Mouse (Mus musculus): ENCODE data around the gene Vmn1r46. TPM values are rescaled to one million over a fixed set of nuclear protein-coding genes. Genes with fewer than 3 reads are reported as not detected.
"Not testable (repeated sequence)": the region's sequence is repeated elsewhere in the genome, so short reads cannot be mapped to it uniquely, and the experiment has no call there.

Vmn1r46 gene
- not detected in 2 replicates for polyA plus RNA-seq (2012; ENCODE audit: insufficient read depth, low replicate concordance)

- no peak for TF ChIP-seq GATA1 (IDR thresholded peaks at IDR 0.05; ENCODE audit: borderline replicate concordance, low read length)
- no peak for TF ChIP-seq FLI1 (IDR thresholded peaks at IDR 0.05; ENCODE audit: low read length)
- Histone ChIP-seq H3K4me3 (replicated peaks) (no peak within 1 kb of the TSS), H3K27me3 (replicated peaks) (no peaks in the 10 kb centered on the region), H3K4me1 (no peaks in the 10 kb centered on the region), H3K36me3 (replicated peaks; ENCODE audit: low read length) (no peaks in the 10 kb centered on the region), H3K9me3 (peaks cover 7% of the 10 kb centered on the region; the same call in 1 of the 2 replicates)
These were observed at the start of gene Vmn1r46 for GRCm38 (mm10) chr6:89969013-89969412. Gene Vmn1r46, plus strand, starts transcription at chr6:89969313.

DNA sequence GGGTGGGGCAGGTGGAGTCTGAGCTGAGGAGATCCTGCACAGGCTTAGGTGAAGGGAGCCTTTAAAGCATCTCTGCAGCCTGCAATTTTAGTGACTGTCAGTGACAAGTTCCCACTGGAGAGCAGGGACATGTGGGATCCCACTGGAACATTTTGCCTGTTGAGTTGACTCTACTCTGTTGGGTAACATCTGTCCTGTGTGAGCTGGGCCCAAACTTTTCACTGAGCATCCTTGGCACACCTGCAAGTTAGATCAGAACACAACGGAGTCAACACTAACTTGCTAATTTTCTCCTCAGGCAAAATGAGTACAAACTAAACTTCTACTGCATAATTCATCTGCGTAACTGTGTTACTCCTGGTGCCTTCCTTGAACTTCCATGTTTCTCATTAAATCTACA is 28.6 kb upstream of the Vmn1r46 start, which contains the start of gene Vmn1r45:
Gene Vmn1r45, minus strand, starts transcription at position 101 of the 400 bp plus-strand sequence.
- not testable (repeated sequence) for H3K36me3 ChIP-seq (replicated peaks; ENCODE audit: low read length); H3K4me1 ChIP-seq; H3K4me3 ChIP-seq (replicated peaks); H3K27me3 ChIP-seq (replicated peaks); H3K9me3 ChIP-seq

DNA sequence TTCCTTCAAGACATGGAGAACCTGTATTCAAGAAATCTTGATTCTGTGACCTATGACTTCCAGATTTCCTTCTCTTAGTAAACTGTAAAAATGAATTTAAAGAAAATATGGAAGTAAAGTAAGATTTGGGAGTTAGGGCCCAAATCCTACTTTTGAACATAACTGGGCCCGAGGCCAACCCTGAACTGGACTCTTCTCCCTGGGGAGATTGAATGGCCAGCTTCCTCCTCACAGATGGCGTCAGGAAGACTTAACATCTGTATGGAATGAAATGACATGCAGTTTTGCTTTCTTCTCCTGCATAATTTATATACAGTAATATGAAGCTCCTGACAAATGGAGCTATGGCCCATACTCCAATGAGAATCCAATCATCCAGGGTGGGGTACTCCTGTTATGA is 28.2 kb upstream of the Vmn1r46 start:
- Histone ChIP-seq H3K36me3 (replicated peaks; ENCODE audit: low read length) (no peaks in the 10 kb centered on the region), H3K9me3 (no peaks in the 10 kb centered on the region), H3K4me3 (replicated peaks) (no peak overlapping the region), H3K27me3 (replicated peaks) (no peaks in the 10 kb centered on the region), H3K4me1 (no peaks in the 10 kb centered on the region)
- no peak for TF ChIP-seq FLI1 (IDR thresholded peaks at IDR 0.05; ENCODE audit: low read length)
- no peak for TF ChIP-seq GATA1 (IDR thresholded peaks at IDR 0.05; ENCODE audit: borderline replicate concordance, low read length)

DNA sequence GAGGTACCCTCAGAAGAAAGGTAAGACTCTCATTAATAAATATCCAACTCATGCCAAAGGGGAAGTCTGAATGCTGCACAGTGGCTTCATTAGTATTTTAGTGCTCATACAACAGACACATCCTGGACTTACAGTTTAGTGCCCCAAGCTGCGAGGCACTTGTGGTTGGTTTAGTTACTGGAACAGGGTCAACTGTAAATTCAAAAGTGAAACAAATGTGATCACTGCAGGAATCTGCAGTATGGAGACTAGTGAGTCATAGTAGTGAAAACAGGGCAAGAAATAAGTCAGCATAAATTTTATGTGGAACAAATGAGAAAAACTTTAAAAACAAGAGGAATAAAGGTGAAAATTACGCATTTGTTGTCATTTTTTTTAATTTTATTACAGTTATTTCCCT is 15.6 kb upstream of the Vmn1r46 start:
- peaks cover 4% of the 10 kb centered on the region for H3K9me3 ChIP-seq
- no peak for TF ChIP-seq GATA1 (IDR thresholded peaks at IDR 0.05; ENCODE audit: borderline replicate concordance, low read length)
- no peak for TF ChIP-seq FLI1 (IDR thresholded peaks at IDR 0.05; ENCODE audit: low read length)
- no peaks in the 10 kb centered on the region for H3K4me1 ChIP-seq
- no peaks in the 10 kb centered on the region for H3K27me3 ChIP-seq (replicated peaks)
- H3K4me3 ChIP-seq (replicated peaks): no peak overlapping the region
- no peaks in the 10 kb centered on the region for H3K36me3 ChIP-seq (replicated peaks; ENCODE audit: low read length)

DNA sequence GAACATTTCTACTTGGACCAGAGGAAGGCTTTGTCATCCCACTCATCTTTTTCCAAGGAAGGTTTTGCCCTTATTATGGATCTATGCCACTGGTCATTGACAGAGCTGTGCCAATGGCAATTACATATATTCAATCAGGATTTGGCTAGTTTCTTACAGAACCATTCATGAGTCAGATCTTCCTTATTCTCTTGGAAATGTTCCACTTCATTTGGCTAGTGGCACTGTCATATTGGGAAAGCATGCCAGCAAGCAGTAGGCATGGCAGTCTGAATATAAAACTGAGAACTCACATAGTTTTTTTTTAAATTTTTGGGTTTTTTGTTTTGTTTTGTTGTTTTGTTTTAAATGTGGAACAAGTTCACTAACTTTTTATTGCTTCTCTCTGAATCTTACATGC is 2.8 kb upstream of the Vmn1r46 start:
- H3K4me1 ChIP-seq: no peaks in the 10 kb centered on the region
- H3K4me3 ChIP-seq (replicated peaks): no peak overlapping the region
- H3K36me3 ChIP-seq (replicated peaks; ENCODE audit: low read length): no peaks in the 10 kb centered on the region
- H3K9me3 ChIP-seq: 0 out of 2 replicates have a peak, but pooled peaks cover 2% of the 10 kb centered on the region
- no peaks in the 10 kb centered on the region for H3K27me3 ChIP-seq (replicated peaks)
- TF ChIP-seq FLI1 (IDR thresholded peaks at IDR 0.05; ENCODE audit: low read length): no peak
- TF ChIP-seq GATA1 (IDR thresholded peaks at IDR 0.05; ENCODE audit: borderline replicate concordance, low read length): no peak

DNA sequence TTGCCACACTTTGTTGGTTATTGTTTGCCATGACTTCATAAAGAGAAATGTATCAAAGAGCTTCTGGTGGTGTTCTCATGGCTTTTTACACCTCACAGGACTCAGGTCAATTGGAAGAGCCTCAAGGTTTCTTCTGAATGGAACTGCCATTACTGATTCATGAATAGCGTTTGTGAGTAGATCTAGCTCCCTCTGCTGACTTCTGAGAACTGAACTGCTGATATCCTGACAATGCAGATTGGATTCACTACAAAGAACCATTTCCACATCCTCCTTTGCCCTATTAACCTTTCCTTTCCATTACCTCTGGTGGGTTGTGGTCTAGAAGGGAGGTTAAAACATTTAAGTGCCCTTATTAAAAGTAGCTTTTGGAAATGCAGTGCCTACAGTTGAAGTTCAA is 16.9 kb downstream of the Vmn1r46 start:
- no peaks in the 10 kb centered on the region for H3K36me3 ChIP-seq (replicated peaks; ENCODE audit: low read length)
- TF ChIP-seq GATA1 (IDR thresholded peaks at IDR 0.05; ENCODE audit: borderline replicate concordance, low read length) (no peak), FLI1 (IDR thresholded peaks at IDR 0.05; ENCODE audit: low read length) (no peak)
- no peak overlapping the region for H3K4me3 ChIP-seq (replicated peaks)
- no peaks in the 10 kb centered on the region for H3K27me3 ChIP-seq (replicated peaks)
- H3K4me1 ChIP-seq: no peaks in the 10 kb centered on the region
- peaks cover 5% of the 10 kb centered on the region; the same call in 1 of the 2 replicates for H3K9me3 ChIP-seq

- H3K27me3 ChIP-seq (replicated peaks); H3K36me3 ChIP-seq (replicated peaks; ENCODE audit: low read length); H3K9me3 ChIP-seq; H3K4me3 ChIP-seq (replicated peaks); H3K4me1 ChIP-seq: not testable (repeated sequence)
These were observed 46.7 kb downstream of the Vmn1r46 start, which contains the start of gene Vmn1r47 for GRCm38 (mm10) chr6:90015847-90016246. Gene Vmn1r47, plus strand, starts transcription at chr6:90016147.

Other genes with a start within 250 kb of the Vmn1r46 start
- gene Vmn1r41, start 228.5 kb upstream of the Vmn1r46 start, polyA plus RNA-seq (2012; ENCODE audit: insufficient read depth, low replicate concordance): not detected in 2 replicates
- not detected in 2 replicates for gene Vmn1r42, start 92.9 kb upstream of the Vmn1r46 start, polyA plus RNA-seq (2012; ENCODE audit: insufficient read depth, low replicate concordance)
- not detected in 2 replicates for gene Vmn1r43, start 92.9 kb upstream of the Vmn1r46 start, polyA plus RNA-seq (2012; ENCODE audit: insufficient read depth, low replicate concordance)
- not detected in 2 replicates for gene Vmn1r44, start 85.7 kb upstream of the Vmn1r46 start, polyA plus RNA-seq (2012; ENCODE audit: insufficient read depth, low replicate concordance)
- not detected in 2 replicates for gene Vmn1r45, start 28.7 kb upstream of the Vmn1r46 start, polyA plus RNA-seq (2012; ENCODE audit: insufficient read depth, low replicate concordance)
- gene Vmn1r47, start 46.8 kb downstream of the Vmn1r46 start, polyA plus RNA-seq (2012; ENCODE audit: insufficient read depth, low replicate concordance): not detected in 2 replicates
- not detected in 2 replicates for gene Vmn1r48, start 67.5 kb downstream of the Vmn1r46 start, polyA plus RNA-seq (2012; ENCODE audit: insufficient read depth, low replicate concordance)
- gene Vmn1r49, start 109.2 kb downstream of the Vmn1r46 start, polyA plus RNA-seq (2012; ENCODE audit: insufficient read depth, low replicate concordance): not detected in 2 replicates
- gene Vmn1r50, start 132.1 kb downstream of the Vmn1r46 start, polyA plus RNA-seq (2012; ENCODE audit: insufficient read depth, low replicate concordance): not detected in 2 replicates
- 0.03 TPM in 1 of 2 replicates, not detected in the other for gene Vmn1r51, start 153.3 kb downstream of the Vmn1r46 start, polyA plus RNA-seq (2012; ENCODE audit: insufficient read depth, low replicate concordance)
- not detected in 2 replicates for gene Vmn1r52, start 205.5 kb downstream of the Vmn1r46 start, polyA plus RNA-seq (2012; ENCODE audit: insufficient read depth, low replicate concordance)
- not detected in 2 replicates for gene V1ra8, start 233.5 kb downstream of the Vmn1r46 start, polyA plus RNA-seq (2012; ENCODE audit: insufficient read depth, low replicate concordance)

Measured in megakaryocyte, embryonic 14.5 days (primary cell).